Mouse (Mus musculus) forebrain, embryonic 15.5 days (tissue): ENCODE results near the gene Mettl9. TPM values are rescaled to one million over a fixed set of nuclear protein-coding genes. Genes with fewer than 3 reads are reported as not detected.

Source experiments
- ATAC-seq: fragments of 200-750 bp; cut with Nextera tagmentation; replicated peaks from 2 replicates; pipeline ENCODE4 v1.8.0; 2017; ENCODE audit warnings: mild to moderate bottlenecking, moderate TSS enrichment, moderate library complexity
- H3K27ac ChIP-seq: fragments of 300-500 bp; sonication (generic); replicated peaks from 2 replicates; pipeline ENCODE4 v1.5.1; 2015; ENCODE audit warnings: mild to moderate bottlenecking, inconsistent platforms
- H3K27me3 ChIP-seq: fragments of 300-500 bp; sonication (generic); 2 replicates; pipeline ENCODE4 v1.6.1; 2015; ENCODE audit warnings: inconsistent platforms
- H3K36me3 ChIP-seq: fragments of 300-500 bp; sonication (generic); 2 replicates; pipeline ENCODE4 v1.6.1; 2015; ENCODE audit warnings: mild to moderate bottlenecking, inconsistent platforms
- H3K4me1 ChIP-seq: fragments of 300-500 bp; sonication (generic); 2 replicates; pipeline ENCODE4 v1.6.1; 2015; ENCODE audit warnings: inconsistent platforms
- H3K4me2 ChIP-seq: fragments of 300-500 bp; sonication (generic); replicated peaks from 2 replicates; pipeline ENCODE4 v1.6.1; 2015; ENCODE audit warnings: mild to moderate bottlenecking, inconsistent platforms
- H3K4me3 ChIP-seq: fragments of 300-500 bp; sonication (generic); 2 replicates; pipeline ENCODE4 v1.5.1; 2015; ENCODE audit warnings: mild to moderate bottlenecking, inconsistent platforms
- H3K9ac ChIP-seq: fragments of 300-500 bp; sonication (generic); replicated peaks from 2 replicates; pipeline ENCODE4 v1.6.1; 2015; ENCODE audit warnings: mild to moderate bottlenecking, inconsistent platforms
- H3K9me3 ChIP-seq: fragments of 300-500 bp; sonication (generic); 2 replicates; pipeline ENCODE4 v1.6.1; 2016; ENCODE audit warnings: inconsistent platforms
- WGBS: fragments of 180-500 bp; shearing (Covaris S2); methylation state at CpG from one replicate; pipeline ENCODE4 v1.1.7; 2015; ENCODE audit warnings: mixed read lengths; 5-methylcytosine and 5-hydroxymethylcytosine counted together
- polyA plus RNA-seq: library from polyadenylated mRNA; unstranded; fragments of >200 nt; fragmentation: Nextera tagmentation; extraction: Ambion mirVana; gene quantifications from 2 replicates; pipeline ENCODE4 v1.2.1, GENCODE M21; 2015

The Mettl9 gene
- polyA plus RNA-seq, 1 experiment from 2014 or later: 232 TPM

DNA sequence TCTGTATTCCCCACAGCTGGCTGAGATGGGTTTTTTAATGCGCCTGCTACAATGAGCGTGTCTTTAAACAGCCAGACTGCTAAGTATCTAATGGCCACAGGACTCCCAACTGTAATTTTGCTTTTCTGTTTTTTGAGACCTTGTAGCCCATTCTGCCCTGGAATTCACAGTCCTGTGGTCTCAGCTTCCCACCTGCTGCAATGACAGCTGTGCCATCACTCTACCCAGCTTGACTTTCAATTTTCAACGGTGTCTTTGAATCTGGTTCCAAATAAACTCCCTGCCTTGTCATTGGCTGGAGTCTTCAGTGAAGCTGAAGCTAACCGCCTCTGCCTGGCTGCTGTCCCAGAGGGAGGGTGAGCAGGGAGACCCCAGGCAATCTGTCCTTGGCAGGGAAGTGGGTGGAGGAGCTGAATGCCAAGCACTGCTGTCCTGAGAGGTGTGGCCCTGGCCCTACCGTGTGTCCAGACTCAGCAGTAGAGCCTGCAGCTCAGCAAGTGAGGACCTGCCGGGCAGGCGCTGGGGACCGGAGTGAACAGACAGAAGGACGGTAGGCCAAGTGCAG is 48.8 kb downstream of the Mettl9 start:
- ATAC-seq: peak; percentile 42
- Histone ChIP-seq H3K4me1 (peaks cover 17% of the 10 kb centered on the region), H3K27me3 (no peaks in the 10 kb centered on the region), H3K9me3 (0 out of 2 replicates have a peak, but pooled peaks cover 2% of the 10 kb centered on the region), H3K9ac (no peak overlapping the region), H3K4me2 (no peak overlapping the region), H3K27ac (0 out of 2 replicates have a peak overlapping the region, but pooled peaks have one; percentile 1), H3K36me3 (peaks cover 5% of the 10 kb centered on the region; the same call in 1 of the 2 replicates), H3K4me3 (no peak overlapping the region)
- WGBS: 64% methylated on average over 9 of the region's 9 CpGs

DNA sequence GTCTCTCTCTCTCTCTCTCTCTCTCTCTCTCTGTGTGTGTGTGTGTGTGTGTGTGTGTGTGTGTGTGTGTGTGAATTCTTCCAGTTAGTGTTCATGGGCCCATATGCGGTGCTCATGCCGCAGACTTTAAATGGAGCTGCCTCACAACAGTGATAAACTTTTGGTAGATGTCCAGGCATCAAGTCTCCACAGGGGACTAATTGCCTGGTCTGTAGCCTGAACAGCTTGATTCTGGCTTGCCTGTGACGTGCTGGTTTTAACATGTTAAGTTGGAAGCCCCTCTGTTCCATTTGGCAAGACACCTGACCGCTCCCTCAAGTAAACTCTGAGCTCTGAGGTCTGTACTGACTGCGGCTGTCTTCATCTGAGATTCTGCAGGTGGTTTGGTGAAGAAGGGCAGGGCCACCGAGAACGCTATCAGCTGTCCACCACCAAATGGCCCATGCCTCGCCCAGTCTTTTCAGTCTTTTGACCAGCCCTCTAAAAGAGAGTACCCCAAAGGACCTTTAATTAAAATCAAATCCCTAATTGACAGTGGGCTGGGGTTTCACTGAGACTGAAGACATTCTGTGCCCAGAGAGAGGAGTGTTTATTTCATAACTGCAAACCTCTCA is 50.7 kb downstream of the Mettl9 start:
- H3K27ac ChIP-seq: no peak overlapping the region
- H3K36me3 ChIP-seq: peaks cover 2% of the 10 kb centered on the region; the same call in 1 of the 2 replicates
- no peak overlapping the region for H3K9ac ChIP-seq
- peaks cover 16% of the 10 kb centered on the region for H3K4me1 ChIP-seq
- no peaks in the 10 kb centered on the region for H3K27me3 ChIP-seq
- H3K4me3 ChIP-seq: no peak overlapping the region
- H3K9me3 ChIP-seq: 0 out of 2 replicates have a peak, but pooled peaks cover 2% of the 10 kb centered on the region
- H3K4me2 ChIP-seq: no peak overlapping the region
- 29% methylated on average over 8 of the region's 8 CpGs for WGBS
- ATAC-seq: peak; percentile 47

DNA sequence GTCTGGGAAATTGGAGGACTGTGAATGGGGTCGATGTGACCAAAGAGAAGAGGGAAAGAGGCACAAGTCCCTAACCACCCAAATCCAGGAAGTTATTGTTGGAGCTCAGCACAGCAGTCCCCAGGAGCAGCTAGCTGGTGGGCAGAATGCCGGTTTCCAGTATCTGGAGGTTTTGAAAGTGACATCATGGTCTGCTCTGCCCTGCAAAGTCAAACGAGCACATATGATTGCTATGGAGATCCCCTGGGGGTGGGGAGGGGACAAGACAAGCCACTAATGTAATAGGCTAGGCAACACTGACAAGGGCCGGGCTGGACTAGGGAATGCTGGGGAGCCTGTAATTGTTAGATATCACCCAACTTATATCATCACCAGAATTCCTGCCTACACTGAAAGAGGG is 51.3 kb downstream of the Mettl9 start:
- Histone ChIP-seq H3K4me1 (peaks cover 16% of the 10 kb centered on the region), H3K4me2 (no peak overlapping the region), H3K4me3 (no peak overlapping the region), H3K27ac (no peak overlapping the region), H3K9ac (no peak overlapping the region), H3K9me3 (0 out of 2 replicates have a peak, but pooled peaks cover 1% of the 10 kb centered on the region), H3K27me3 (no peaks in the 10 kb centered on the region), H3K36me3 (peaks cover 2% of the 10 kb centered on the region; the same call in 1 of the 2 replicates)
- 8% methylated on average over 4 of the region's 4 CpGs for WGBS
- peak; percentile 42 for ATAC-seq

DNA sequence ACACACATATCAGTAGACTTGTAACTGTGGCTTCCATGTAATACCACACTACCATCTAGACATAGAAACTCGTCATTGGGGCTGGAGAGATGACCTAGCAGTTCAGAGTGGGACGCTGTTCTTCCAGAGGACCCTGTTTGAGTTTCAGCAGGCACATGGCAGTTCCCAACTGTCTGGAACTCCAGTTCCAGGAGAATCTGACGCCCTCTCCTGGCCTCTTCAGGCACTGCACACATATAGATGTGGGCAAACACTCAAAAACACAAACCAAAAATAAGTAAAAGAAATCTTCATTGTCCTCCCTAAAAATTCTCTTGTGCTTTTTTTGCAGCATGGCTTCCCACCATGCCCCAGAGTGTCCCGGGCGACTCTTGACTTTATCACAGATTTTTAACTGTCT is 54.5 kb downstream of the Mettl9 start:
- H3K4me1 ChIP-seq: peaks cover 9% of the 10 kb centered on the region
- H3K4me2 ChIP-seq: no peak overlapping the region
- no peaks in the 10 kb centered on the region for H3K36me3 ChIP-seq
- H3K4me3 ChIP-seq: no peak overlapping the region
- H3K27ac ChIP-seq: no peak overlapping the region
- no peak for ATAC-seq
- no peaks in the 10 kb centered on the region for H3K27me3 ChIP-seq
- H3K9me3 ChIP-seq: no peaks in the 10 kb centered on the region
- no peak overlapping the region for H3K9ac ChIP-seq
- 77% methylated on average over 5 of the region's 5 CpGs for WGBS

DNA sequence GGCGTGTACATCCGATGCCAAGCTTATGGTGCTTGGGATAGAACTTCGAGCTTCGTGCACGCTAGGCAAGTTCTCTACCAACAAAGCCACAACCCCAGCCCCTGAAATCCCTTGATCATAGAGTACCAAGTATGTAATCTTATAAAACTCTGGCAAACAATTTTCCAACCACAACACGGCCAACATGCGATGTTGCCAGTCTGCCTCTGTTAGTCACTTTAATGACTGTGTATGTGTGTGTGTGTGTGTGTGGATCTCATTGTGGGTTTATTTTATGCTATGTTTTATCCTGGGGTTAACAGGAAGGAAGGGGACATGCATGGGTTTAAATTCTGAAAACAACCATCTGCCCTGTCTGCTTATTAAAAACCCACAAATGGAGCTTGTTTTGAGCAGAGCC is 56.5 kb downstream of the Mettl9 start:
- H3K27me3 ChIP-seq: no peaks in the 10 kb centered on the region
- ATAC-seq: no peak
- H3K4me1 ChIP-seq: no peaks in the 10 kb centered on the region; the same call in 1 of the 2 replicates
- no peaks in the 10 kb centered on the region for H3K36me3 ChIP-seq
- no peaks in the 10 kb centered on the region for H3K9me3 ChIP-seq
- no peak overlapping the region for H3K9ac ChIP-seq
- no peak overlapping the region for H3K4me3 ChIP-seq
- H3K27ac ChIP-seq: no peak overlapping the region
- WGBS: 93% methylated on average over 7 of the region's 7 CpGs
- H3K4me2 ChIP-seq: no peak overlapping the region

DNA sequence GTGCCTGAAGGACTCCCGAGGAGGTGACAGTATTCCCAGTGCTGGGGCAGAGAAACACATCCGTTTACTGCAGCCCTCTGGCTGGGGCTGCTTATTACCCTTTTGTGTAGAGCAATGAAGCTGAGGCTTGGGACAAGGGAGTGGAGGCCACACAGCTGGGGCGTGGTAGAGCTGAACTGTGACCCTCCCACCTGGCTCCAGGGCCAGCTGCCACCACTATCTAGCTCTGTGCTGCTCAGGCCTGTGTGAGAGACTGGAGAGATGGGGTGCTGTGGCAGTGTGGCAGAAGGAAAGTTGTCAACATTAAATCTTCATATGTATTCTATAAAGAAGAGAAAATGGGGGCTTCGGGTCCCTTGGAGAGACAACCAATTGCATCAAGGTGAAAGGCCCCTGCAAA is 58.8 kb downstream of the Mettl9 start:
- no peak overlapping the region for H3K4me3 ChIP-seq
- no peaks in the 10 kb centered on the region for H3K9me3 ChIP-seq
- H3K27me3 ChIP-seq: no peaks in the 10 kb centered on the region
- H3K9ac ChIP-seq: no peak overlapping the region
- H3K4me2 ChIP-seq: no peak overlapping the region
- no peaks in the 10 kb centered on the region for H3K36me3 ChIP-seq
- no peak overlapping the region for H3K27ac ChIP-seq
- ATAC-seq: no peak
- WGBS: 71% methylated on average over 4 of the region's 4 CpGs
- no peaks in the 10 kb centered on the region for H3K4me1 ChIP-seq

DNA sequence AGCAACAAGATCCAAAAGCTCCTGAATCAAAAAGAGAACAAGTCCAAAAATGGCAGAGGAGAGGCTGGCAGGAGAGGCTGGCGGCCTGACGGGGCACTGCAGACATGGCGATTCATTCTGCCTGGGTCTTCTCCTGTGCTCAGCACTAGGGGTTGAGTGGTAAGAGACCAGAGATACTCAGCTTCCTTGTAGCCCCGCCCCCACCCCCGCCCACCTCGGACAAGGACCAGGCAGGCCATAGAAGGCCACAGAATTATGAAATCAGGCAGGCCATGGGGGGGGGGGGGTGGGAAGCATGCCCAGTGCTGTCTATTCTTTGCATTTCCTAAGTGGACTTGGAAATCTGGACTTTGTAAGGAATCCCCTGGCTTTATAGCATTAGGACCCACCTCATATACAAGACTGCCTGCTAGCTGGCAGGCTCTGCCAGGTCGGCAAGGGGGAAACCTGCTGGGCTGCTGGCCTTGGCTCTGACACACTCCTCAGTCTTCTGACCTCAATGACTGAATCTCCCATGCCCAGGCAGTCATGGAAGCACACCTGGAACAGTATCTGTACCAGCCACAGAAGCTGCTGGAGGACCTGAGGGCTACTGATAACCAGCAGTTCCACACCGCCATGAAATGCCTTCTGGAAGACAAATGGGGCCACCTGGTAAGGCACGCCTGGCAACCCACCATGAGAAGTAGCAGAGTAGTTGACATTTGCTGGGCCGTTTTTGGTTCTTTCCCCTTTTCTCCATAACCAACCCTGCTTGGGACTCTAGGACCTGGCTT is 64.6 kb downstream of the Mettl9 start:
- 72% methylated on average over 10 of the region's 10 CpGs for WGBS
- no peak for ATAC-seq
- Histone ChIP-seq H3K27me3 (no peaks in the 10 kb centered on the region), H3K4me1 (no peaks in the 10 kb centered on the region), H3K9ac (no peak overlapping the region), H3K4me2 (no peak overlapping the region), H3K9me3 (no peaks in the 10 kb centered on the region), H3K4me3 (no peak overlapping the region), H3K27ac (no peak overlapping the region), H3K36me3 (no peaks in the 10 kb centered on the region)

DNA sequence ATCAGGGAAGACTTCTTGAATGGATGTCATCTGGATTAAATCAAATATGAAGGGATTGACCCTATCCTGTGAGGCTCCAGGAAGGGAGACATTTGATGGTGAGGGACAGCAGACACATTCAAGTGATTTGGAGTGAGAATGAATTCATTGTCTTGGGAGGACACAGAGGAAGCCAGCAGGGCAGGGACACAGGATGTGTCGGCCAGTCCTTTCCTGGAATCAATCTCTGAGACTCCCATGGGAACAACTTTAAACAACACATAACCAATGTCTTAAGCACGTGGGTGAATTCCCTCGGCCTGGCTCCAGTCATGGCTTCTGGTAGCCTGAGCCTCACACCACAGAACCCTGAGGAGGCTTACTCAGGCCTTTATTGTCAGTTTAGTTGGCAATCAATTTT is 73.6 kb downstream of the Mettl9 start:
- no peak overlapping the region for H3K4me2 ChIP-seq
- ATAC-seq: no peak
- H3K9me3 ChIP-seq: no peaks in the 10 kb centered on the region
- H3K27ac ChIP-seq: no peak overlapping the region
- H3K4me3 ChIP-seq: no peak overlapping the region
- WGBS: 76% methylated on average over 3 of the region's 3 CpGs
- H3K9ac ChIP-seq: no peak overlapping the region
- H3K4me1 ChIP-seq: no peaks in the 10 kb centered on the region
- H3K36me3 ChIP-seq: no peaks in the 10 kb centered on the region
- H3K27me3 ChIP-seq: no peaks in the 10 kb centered on the region

DNA sequence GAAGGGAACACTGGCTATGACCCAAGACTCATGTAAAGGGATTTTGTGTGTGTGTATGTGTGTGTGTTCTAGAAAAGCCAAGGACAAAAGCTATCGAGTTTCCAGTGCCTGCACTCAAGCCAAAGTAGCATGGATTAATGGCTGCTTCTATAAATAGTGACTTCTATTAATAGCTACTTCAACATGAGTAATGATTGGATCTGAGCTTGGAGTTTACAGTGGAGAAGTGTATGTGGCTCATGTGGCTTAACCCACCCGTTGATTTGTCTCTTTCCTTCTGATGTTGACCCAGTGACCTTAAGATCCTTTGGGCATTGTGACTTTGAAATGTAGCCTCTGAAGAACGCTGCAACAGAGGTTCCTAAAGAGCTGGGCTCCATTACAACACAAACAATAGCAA is 77.1 kb downstream of the Mettl9 start:
- Histone ChIP-seq H3K27ac (no peak overlapping the region), H3K4me3 (no peak overlapping the region), H3K36me3 (no peaks in the 10 kb centered on the region), H3K9ac (no peak overlapping the region), H3K4me2 (no peak overlapping the region), H3K27me3 (no peaks in the 10 kb centered on the region), H3K4me1 (no peaks in the 10 kb centered on the region), H3K9me3 (no peaks in the 10 kb centered on the region)
- 53% methylated on average over 3 of the region's 3 CpGs for WGBS
- no peak for ATAC-seq

DNA sequence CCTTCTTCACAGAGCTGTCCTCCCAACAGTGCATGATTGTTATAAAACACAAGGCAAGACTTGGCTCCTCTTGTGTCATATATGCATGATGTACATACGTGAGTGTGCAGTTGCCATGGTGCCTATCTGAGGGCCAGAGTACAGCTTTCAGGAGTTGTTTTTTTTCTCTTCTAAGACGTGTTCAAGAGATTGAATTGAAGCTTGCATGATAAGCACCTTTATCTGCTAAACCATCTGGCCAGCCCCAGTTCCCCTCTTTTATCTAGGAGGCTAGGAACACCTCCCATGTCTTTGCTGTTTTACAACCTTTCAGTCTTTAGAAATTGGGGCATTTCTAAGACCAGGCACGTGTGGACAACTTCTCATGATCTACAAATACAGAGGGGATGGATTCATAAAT is 77.5 kb downstream of the Mettl9 start:
- H3K4me2 ChIP-seq: no peak overlapping the region
- no peaks in the 10 kb centered on the region for H3K4me1 ChIP-seq
- H3K27me3 ChIP-seq: no peaks in the 10 kb centered on the region
- H3K27ac ChIP-seq: no peak overlapping the region
- no peaks in the 10 kb centered on the region for H3K36me3 ChIP-seq
- H3K9me3 ChIP-seq: no peaks in the 10 kb centered on the region
- no peak overlapping the region for H3K9ac ChIP-seq
- ATAC-seq: no peak
- 76% methylated on average over 3 of the region's 3 CpGs for WGBS
- H3K4me3 ChIP-seq: no peak overlapping the region

DNA sequence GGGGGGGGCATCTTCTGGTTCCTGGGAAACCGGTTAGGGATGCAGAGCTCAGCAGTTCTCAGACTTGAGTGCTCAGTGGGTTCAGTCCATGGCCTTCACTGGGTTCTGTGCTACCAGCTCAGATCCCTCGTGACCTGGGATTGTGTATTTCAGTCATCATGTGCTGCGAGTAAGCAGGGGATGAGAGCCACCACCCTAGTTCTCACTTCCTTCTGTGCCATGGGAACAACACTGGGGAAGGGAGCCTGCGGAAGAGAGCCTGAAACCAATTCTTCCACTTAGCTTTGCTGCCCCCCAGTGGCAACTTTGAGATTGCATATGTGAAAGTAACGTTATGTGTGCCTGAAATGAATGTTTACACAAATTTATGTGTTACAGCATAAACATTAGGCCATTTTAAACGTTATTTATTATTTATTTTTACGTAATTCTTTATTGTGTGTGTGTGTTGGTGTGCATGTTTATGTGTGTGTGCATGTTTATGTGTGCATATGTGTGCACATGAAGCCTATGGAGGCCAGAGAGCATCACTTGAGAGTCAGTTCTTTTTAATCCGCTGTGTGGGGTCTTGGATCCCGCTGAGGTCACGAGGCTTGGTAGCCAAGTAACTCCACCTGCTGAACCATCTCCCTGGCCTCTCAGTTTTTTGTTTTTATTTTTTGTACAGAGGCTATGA is 86.0 kb downstream of the Mettl9 start:
- no peaks in the 10 kb centered on the region for H3K9me3 ChIP-seq
- H3K27me3 ChIP-seq: no peaks in the 10 kb centered on the region
- H3K36me3 ChIP-seq: no peaks in the 10 kb centered on the region
- H3K4me2 ChIP-seq: no peak overlapping the region
- H3K9ac ChIP-seq: no peak overlapping the region
- 13% methylated on average over 10 of the region's 10 CpGs for WGBS
- H3K4me1 ChIP-seq: no peaks in the 10 kb centered on the region
- no peak overlapping the region for H3K4me3 ChIP-seq
- no peak overlapping the region for H3K27ac ChIP-seq
- peak; percentile 81 for ATAC-seq
